Mouse (Mus musculus): ENCODE data around the gene Tex50. TPM values are rescaled to one million over a fixed set of nuclear protein-coding genes. Genes with fewer than 3 reads are reported as not detected.
A peak's percentile ranks its signal among the peaks of the same experiment; 100 is the strongest.
"Not testable (repeated sequence)": the region's sequence is repeated elsewhere in the genome, so short reads cannot be mapped to it uniquely, and the experiment has no call there.

The Tex50 gene
- polyA plus RNA-seq, 1 experiment from 2014 or later, result not detected

DNA sequence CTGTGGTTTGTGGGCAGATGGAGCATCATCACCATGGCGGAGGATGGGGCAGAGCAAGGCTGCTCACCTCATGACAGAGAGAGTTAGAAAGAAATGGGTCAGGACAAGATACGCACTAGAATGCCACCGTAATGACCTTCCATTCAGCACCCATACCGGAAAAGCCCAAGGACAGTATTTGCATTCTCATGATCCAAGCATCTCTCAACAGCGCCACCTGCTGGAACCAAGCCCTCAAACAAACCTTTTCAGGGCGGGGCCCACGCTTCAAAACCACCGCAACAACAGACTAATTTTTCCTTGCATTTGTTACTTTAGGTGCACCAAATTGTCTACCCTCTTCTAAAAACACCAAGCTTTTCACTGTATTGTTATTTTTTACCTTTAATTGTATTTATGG is 21.6 kb upstream of the Tex50 start:
- H3K4me1 ChIP-seq (ENCODE audit: control insufficient read depth, insufficient read depth, low read length), result no peaks in the 10 kb centered on the region
- H3K9me3 ChIP-seq (replicated peaks; ENCODE audit: control insufficient read depth, low read length), result no peaks in the 10 kb centered on the region; the same call in 1 of the 2 replicates
- DNase-seq (ENCODE audit: low spot score) (peak; percentile 46), ATAC-seq (no peak)
- H3K9ac ChIP-seq (ENCODE audit: low read length), result no peak overlapping the region
- 57% methylated on average over 8 of the region's 8 CpGs for WGBS
- no peak overlapping the region for H3K4me3 ChIP-seq (ENCODE audit: low read depth, low read length)
- H3K4me2 ChIP-seq (ENCODE audit: low read length), result no peak overlapping the region
- no peaks in the 10 kb centered on the region for H3K36me3 ChIP-seq (ENCODE audit: control insufficient read depth, insufficient read depth, low read length)
- H3K27me3 ChIP-seq (replicated peaks; ENCODE audit: control insufficient read depth, insufficient read depth, low read length), result no peaks in the 10 kb centered on the region
- no peak overlapping the region for H3K27ac ChIP-seq (ENCODE audit: low read depth, low read length)

DNA sequence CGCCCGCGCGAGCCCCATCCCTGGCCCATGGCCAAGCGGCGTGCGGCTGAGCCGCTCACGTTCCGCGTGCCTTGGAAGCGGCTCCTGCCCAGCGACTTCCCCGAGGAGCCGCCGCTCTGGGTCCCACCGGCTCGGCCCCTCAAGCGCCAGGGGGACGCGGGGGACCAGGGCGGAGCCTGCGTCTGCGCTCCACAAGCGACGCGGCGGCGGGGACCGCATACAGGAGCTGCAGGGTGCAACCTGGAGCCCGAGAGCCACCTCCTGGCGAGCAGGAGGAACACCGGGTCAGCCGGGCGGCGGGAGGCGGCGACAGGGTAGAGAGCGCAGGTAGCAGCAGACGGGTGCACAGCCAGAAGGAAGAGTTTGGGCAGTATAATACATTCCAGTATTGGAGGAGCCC is 11.5 kb upstream of the Tex50 start:
- H3K27me3 ChIP-seq (replicated peaks; ENCODE audit: control insufficient read depth, insufficient read depth, low read length), result 0 out of 2 replicates have a peak, but pooled peaks cover 6% of the 10 kb centered on the region
- ATAC-seq (peak; percentile 97), DNase-seq (ENCODE audit: low spot score) (peak; percentile 79)
- H3K4me1 ChIP-seq (ENCODE audit: control insufficient read depth, insufficient read depth, low read length), result no peaks in the 10 kb centered on the region
- WGBS, result under 1% methylated on average over 40 of the region's 40 CpGs
- peak overlapping the region; percentile 74 for H3K4me2 ChIP-seq (ENCODE audit: low read length)
- H3K4me3 ChIP-seq (ENCODE audit: low read depth, low read length), result peak overlapping the region; percentile 42
- H3K36me3 ChIP-seq (ENCODE audit: control insufficient read depth, insufficient read depth, low read length), result no peaks in the 10 kb centered on the region
- no peaks in the 10 kb centered on the region for H3K9me3 ChIP-seq (replicated peaks; ENCODE audit: control insufficient read depth, low read length)
- H3K9ac ChIP-seq (ENCODE audit: low read length), result peak overlapping the region; percentile 63
- no peak overlapping the region for H3K27ac ChIP-seq (ENCODE audit: low read depth, low read length)

DNA sequence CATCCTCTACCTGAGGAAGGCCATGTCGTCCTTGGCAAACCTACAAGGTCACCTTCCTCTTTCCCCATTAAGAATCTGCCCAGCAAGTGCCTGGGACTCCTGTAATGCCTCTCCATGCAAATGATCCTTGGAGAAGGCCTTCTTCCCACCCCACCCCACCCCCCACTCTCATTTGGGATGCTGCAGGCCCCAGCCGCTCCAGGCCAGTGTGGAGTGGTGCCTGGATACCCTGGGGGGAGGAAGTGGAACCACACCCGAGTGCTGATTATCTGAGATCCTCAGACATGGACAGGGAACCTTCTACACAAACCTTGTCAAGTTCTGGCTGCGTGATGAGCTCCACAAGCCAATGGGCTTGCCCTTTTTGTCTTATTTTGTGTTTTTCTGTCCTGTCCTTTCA is 1.2 kb upstream of the Tex50 start:
- ATAC-seq, result no peak
- Histone ChIP-seq H3K4me1 (ENCODE audit: control insufficient read depth, insufficient read depth, low read length) (no peaks in the 10 kb centered on the region), H3K27me3 (replicated peaks; ENCODE audit: control insufficient read depth, insufficient read depth, low read length) (no peaks in the 10 kb centered on the region), H3K9ac (ENCODE audit: low read length) (no peak overlapping the region), H3K27ac (ENCODE audit: low read depth, low read length) (no peak overlapping the region), H3K36me3 (ENCODE audit: control insufficient read depth, insufficient read depth, low read length) (no peaks in the 10 kb centered on the region), H3K4me3 (ENCODE audit: low read depth, low read length) (no peak overlapping the region), H3K9me3 (replicated peaks; ENCODE audit: control insufficient read depth, low read length) (no peaks in the 10 kb centered on the region), H3K4me2 (ENCODE audit: low read length) (no peak overlapping the region)
- WGBS, result 67% methylated on average over 4 of the region's 4 CpGs
- DNase-seq (ENCODE audit: low spot score), result no peak

GRCm38 (mm10) chr1:161156546-161156945 is 2.6 kb downstream of the Tex50 start:
- WGBS, result 75% methylated on average over 10 of the region's 10 CpGs
- Histone ChIP-seq H3K4me2 (ENCODE audit: low read length) (no peak overlapping the region), H3K27me3 (replicated peaks; ENCODE audit: control insufficient read depth, insufficient read depth, low read length) (no peaks in the 10 kb centered on the region), H3K4me3 (ENCODE audit: low read depth, low read length) (no peak overlapping the region), H3K4me1 (ENCODE audit: control insufficient read depth, insufficient read depth, low read length) (no peaks in the 10 kb centered on the region), H3K9ac (ENCODE audit: low read length) (no peak overlapping the region), H3K36me3 (ENCODE audit: control insufficient read depth, insufficient read depth, low read length) (no peaks in the 10 kb centered on the region), H3K27ac (ENCODE audit: low read depth, low read length) (no peak overlapping the region), H3K9me3 (replicated peaks; ENCODE audit: control insufficient read depth, low read length) (no peaks in the 10 kb centered on the region)
- DNase-seq (ENCODE audit: low spot score) (no peak), ATAC-seq (no peak)

DNA sequence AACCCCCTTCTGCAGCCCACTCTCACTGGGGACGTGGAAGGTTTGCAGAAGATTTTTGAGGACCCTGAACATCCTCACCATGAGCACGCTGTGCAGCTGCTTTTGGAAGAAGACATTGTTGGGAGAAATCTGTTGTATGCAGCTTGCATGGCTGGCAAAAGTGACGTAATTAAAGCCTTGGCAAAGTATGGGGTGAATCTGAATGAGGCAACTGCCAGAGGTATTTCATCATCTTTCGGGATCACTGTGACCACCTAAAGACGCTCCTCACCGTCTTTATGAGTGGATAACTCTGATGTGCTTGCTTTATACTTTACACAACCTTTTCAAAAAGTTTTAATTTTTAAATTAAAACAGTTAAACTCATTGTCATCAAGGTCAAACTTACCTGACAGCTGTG is 8.0 kb downstream of the Tex50 start:
- Histone ChIP-seq H3K9ac (ENCODE audit: low read length) (no peak overlapping the region), H3K4me2 (ENCODE audit: low read length) (0 out of 2 replicates have a peak overlapping the region, but pooled peaks have one; percentile 3), H3K9me3 (replicated peaks; ENCODE audit: control insufficient read depth, low read length) (no peaks in the 10 kb centered on the region), H3K36me3 (ENCODE audit: control insufficient read depth, insufficient read depth, low read length) (no peaks in the 10 kb centered on the region), H3K27me3 (replicated peaks; ENCODE audit: control insufficient read depth, insufficient read depth, low read length) (no peaks in the 10 kb centered on the region), H3K4me1 (ENCODE audit: control insufficient read depth, insufficient read depth, low read length) (no peaks in the 10 kb centered on the region), H3K4me3 (ENCODE audit: low read depth, low read length) (no peak overlapping the region), H3K27ac (ENCODE audit: low read depth, low read length) (no peak overlapping the region)
- no peak for ATAC-seq
- WGBS, result 32% methylated on average over 6 of the region's 6 CpGs
- DNase-seq (ENCODE audit: low spot score), result peak; percentile 36

GRCm38 (mm10) chr1:161147888-161148287 is 11.2 kb downstream of the Tex50 start:
- no peak overlapping the region for H3K4me3 ChIP-seq (ENCODE audit: low read depth, low read length)
- 76% methylated on average over 2 of the region's 2 CpGs for WGBS
- ATAC-seq (no peak), DNase-seq (ENCODE audit: low spot score) (no peak)
- H3K36me3 ChIP-seq (ENCODE audit: control insufficient read depth, insufficient read depth, low read length), result no peaks in the 10 kb centered on the region
- H3K4me2 ChIP-seq (ENCODE audit: low read length), result no peak overlapping the region
- no peak overlapping the region for H3K9ac ChIP-seq (ENCODE audit: low read length)
- no peaks in the 10 kb centered on the region for H3K4me1 ChIP-seq (ENCODE audit: control insufficient read depth, insufficient read depth, low read length)
- H3K27me3 ChIP-seq (replicated peaks; ENCODE audit: control insufficient read depth, insufficient read depth, low read length), result no peaks in the 10 kb centered on the region
- H3K9me3 ChIP-seq (replicated peaks; ENCODE audit: control insufficient read depth, low read length), result no peaks in the 10 kb centered on the region
- no peak overlapping the region for H3K27ac ChIP-seq (ENCODE audit: low read depth, low read length)

- WGBS, result 87% methylated on average over 8 of the region's 8 CpGs
- H3K27ac ChIP-seq (ENCODE audit: low read depth, low read length); ATAC-seq; DNase-seq (ENCODE audit: low spot score); H3K4me1 ChIP-seq (ENCODE audit: control insufficient read depth, insufficient read depth, low read length); H3K27me3 ChIP-seq (replicated peaks; ENCODE audit: control insufficient read depth, insufficient read depth, low read length); H3K4me3 ChIP-seq (ENCODE audit: low read depth, low read length); H3K9ac ChIP-seq (ENCODE audit: low read length); H3K4me2 ChIP-seq (ENCODE audit: low read length); H3K9me3 ChIP-seq (replicated peaks; ENCODE audit: control insufficient read depth, low read length); H3K36me3 ChIP-seq (ENCODE audit: control insufficient read depth, insufficient read depth, low read length): not testable (repeated sequence)
Observed at GRCm38 (mm10) chr1:161145611-161146010, 13.5 kb downstream of the Tex50 start.

DNA sequence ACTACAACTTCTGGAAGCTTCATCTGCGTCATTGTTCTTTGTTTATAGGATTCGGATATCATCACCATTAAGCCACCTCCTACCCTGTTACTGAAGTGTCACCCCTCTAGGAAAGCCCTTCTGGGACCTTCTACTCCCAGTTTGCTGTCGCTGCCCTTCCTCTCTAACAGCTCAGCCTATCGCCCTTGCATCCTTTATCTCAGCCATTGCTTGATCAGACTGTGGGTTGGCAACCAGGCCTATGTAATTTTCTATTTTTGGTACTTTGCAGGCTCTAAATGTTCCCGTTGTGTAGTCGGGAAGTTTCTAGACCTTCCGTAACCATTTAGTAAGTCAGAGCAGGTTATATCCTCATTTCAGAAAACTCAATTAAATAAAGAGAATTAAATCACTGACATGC is 15.9 kb downstream of the Tex50 start:
- H3K4me3 ChIP-seq (ENCODE audit: low read depth, low read length), result peak overlapping the region; percentile 32
- peak overlapping the region; percentile 61 for H3K4me2 ChIP-seq (ENCODE audit: low read length)
- H3K4me1 ChIP-seq (ENCODE audit: control insufficient read depth, insufficient read depth, low read length), result no peaks in the 10 kb centered on the region
- peak overlapping the region; percentile 52; the same call in 1 of the 2 replicates for H3K9ac ChIP-seq (ENCODE audit: low read length)
- ATAC-seq (0 out of 2 replicates have a peak, but pooled peaks have one; percentile 14), DNase-seq (ENCODE audit: low spot score) (no peak)
- WGBS, result 90% methylated on average over 7 of the region's 7 CpGs
- H3K27ac ChIP-seq (ENCODE audit: low read depth, low read length), result no peak overlapping the region
- H3K36me3 ChIP-seq (ENCODE audit: control insufficient read depth, insufficient read depth, low read length), result no peaks in the 10 kb centered on the region
- no peaks in the 10 kb centered on the region for H3K9me3 ChIP-seq (replicated peaks; ENCODE audit: control insufficient read depth, low read length)
- H3K27me3 ChIP-seq (replicated peaks; ENCODE audit: control insufficient read depth, insufficient read depth, low read length), result no peaks in the 10 kb centered on the region

GRCm38 (mm10) chr1:161142531-161143159 is 16.5 kb downstream of the Tex50 start, which contains the start of gene Ankrd45:
TSS of gene Ankrd45 (plus strand) at chr1:161142691.
- 4% methylated on average over 33 of the region's 33 CpGs for WGBS
- Histone ChIP-seq H3K4me2 (ENCODE audit: low read length) (peak within 1 kb of the TSS; percentile 61), H3K4me3 (ENCODE audit: low read depth, low read length) (peak within 1 kb of the TSS; percentile 32), H3K36me3 (ENCODE audit: control insufficient read depth, insufficient read depth, low read length) (no peaks in the 10 kb centered on the region), H3K9me3 (replicated peaks; ENCODE audit: control insufficient read depth, low read length) (no peaks in the 10 kb centered on the region), H3K9ac (ENCODE audit: low read length) (peak within 1 kb of the TSS; percentile 52), H3K27me3 (replicated peaks; ENCODE audit: control insufficient read depth, insufficient read depth, low read length) (no peaks in the 10 kb centered on the region), H3K4me1 (ENCODE audit: control insufficient read depth, insufficient read depth, low read length) (no peaks in the 10 kb centered on the region), H3K27ac (ENCODE audit: low read depth, low read length) (no peak within 1 kb of the TSS)
- ATAC-seq (peak; percentile 95), DNase-seq (ENCODE audit: low spot score) (peak; percentile 62)
